Comparison of ENCODE assay signal across 7 mouse cellular contexts in the genomic region with DNA sequence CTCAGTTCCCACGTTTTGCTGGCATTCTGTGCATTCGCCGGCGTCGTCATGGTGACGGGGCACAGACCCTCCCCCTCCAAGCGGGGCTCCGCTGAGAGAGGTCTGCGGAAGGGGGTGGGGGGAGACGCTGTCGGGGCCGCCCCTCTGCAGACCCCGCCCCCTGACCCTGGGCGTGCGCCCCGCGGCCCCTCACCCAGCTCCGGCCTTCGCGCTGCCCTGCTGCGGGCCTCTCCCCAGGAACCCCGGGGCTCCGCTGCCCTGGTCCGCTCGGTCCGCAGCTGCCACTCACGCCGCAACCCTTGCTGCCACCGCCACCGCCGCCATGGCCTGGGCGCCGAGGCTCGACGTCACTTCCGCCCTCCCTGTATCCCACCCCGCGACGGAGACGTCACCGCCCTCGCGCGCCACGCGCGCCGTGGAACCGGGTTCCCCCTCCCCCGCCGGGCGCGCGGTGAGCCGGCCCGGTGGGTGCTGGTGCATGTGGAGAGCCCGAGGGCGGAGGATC. TPM values are rescaled to one million over a fixed set of nuclear protein-coding genes. Genes with fewer than 3 reads are reported as not detected.
DNase-seq lines count a peak whose midpoint lies in the region; ATAC-seq and TF ChIP-seq lines count a peak whose summit lies in the region.

Gene Ring1 (minus strand): TSS at position 364 of the 505 bp plus-strand sequence.

- peak within 1 kb of the TSS; percentile 80 for H3K27ac ChIP-seq in cortical plate, adult 2 months (ENCODE audit: insufficient read depth, low read length)

- TF ChIP-seq POLR2A in cortical plate, adult 2 months (IDR thresholded peaks at IDR 0.05; ENCODE audit: extremely low read depth, insufficient read depth, low read length) = peak; percentile 76; the same call in 1 of the 2 replicates

- H3K4me1 ChIP-seq in cortical plate, adult 2 months (ENCODE audit: control insufficient read depth, insufficient read depth, low read length) = peaks cover 5% of the 10 kb centered on the region; the same call in 1 of the 2 replicates

- TF ChIP-seq CTCF in cortical plate, adult 2 months (IDR thresholded peaks at IDR 0.05; ENCODE audit: extremely low read depth, insufficient read depth, low read length) = no peak

- intact Hi-C loops in left cerebral cortex, postnatal 14 days (cut with DNase I) = loop anchor here (5.0 kb wide), 1 partner anchor 67 kb away; the partner anchor contains the start of genes Rps18 and Vps52

- peak within 1 kb of the TSS; percentile 87 for H3K4me3 ChIP-seq in cortical plate, adult 2 months (ENCODE audit: insufficient read depth, low read length)

- peak; percentile 87 for DNase-seq in gastrocnemius, postnatal 10 days
- peak; percentile 93 for DNase-seq in induced T-regulatory cell, adult 2 months (ENCODE audit: low read depth)
- DNase-seq in left cerebral cortex, postnatal 14 days (ENCODE audit: low spot score in 2 of 2) = peak; percentile 83 to 88
- DNase-seq in right cerebral cortex, postnatal 4 days = peak; percentile 88

- ATAC-seq in activated CD4-positive, CD25-positive, alpha-beta regulatory T cell, adult 4 months = peak; percentile 36
- ATAC-seq in megakaryocyte-erythroid progenitor cell, adult 5-6 weeks (replicated peaks; ENCODE audit: low FRiP score, low TSS enrichment, poor library complexity, severe bottlenecking) = peak; percentile 17; the same call in 1 of the 2 replicates

RNA-seq across cellular contexts. Expression of gene Ring1, which starts in this region (rescaled TPM):
- 1 to 10 TPM; 2.2 to 3.4 TPM for polyA plus RNA-seq in activated CD4-positive, CD25-positive, alpha-beta regulatory T cell, adult 4 months (2017; shearing (Covaris generic))
- 73.1 and 73.2 TPM in 2 replicates for polyA plus RNA-seq in cortical plate, adult 2 months (2012; rRNA removed)
- 10 to 100 TPM; 13.4 to 18.0 TPM for total RNA-seq in gastrocnemius, postnatal 10 days (2021)
- total RNA-seq in left cerebral cortex, postnatal 14 days (2021) = 10 to 100 TPM; 25.3 to 30.8 TPM
- total RNA-seq in megakaryocyte-erythroid progenitor cell, adult 5-6 weeks (2014; fragmentation: Nextera tagmentation) = 12.8 and 24.7 TPM in 2 replicates
- total RNA-seq in megakaryocyte-erythroid progenitor cell, adult 5-6 weeks (2017) = 13.5 and 15.4 TPM in 2 replicates

Comparison
In these comparisons a context has a peak if more than half of its experiments do, and no peak if none do; other contexts are left out.
1. Peak in every context shown above with its lines: DNase-seq, ATAC-seq, H3K4me3 ChIP-seq and H3K27ac ChIP-seq.
2. RNA of gene Ring1 (polyA plus RNA-seq): 73.1 to 73.2 TPM in cortical plate, adult 2 months; 2.2 to 3.4 TPM in activated CD4-positive, CD25-positive, alpha-beta regulatory T cell, adult 4 months; every median in the first group is over 10 times any median in the second.